Mouse (Mus musculus) c-Kit-negative CD71-positive TER-119-positive erythroid progenitor cells, embryonic 14.5 days (primary cell): ENCODE data around the gene Praf2.
"Not testable (repeated sequence)": the region's sequence is repeated elsewhere in the genome, so short reads cannot be mapped to it uniquely, and the experiment has no call there.

Source experiments
- DNase-seq: peaks from one replicate; pipeline ENCODE4 v3.0.0-alpha.2; 2013; ENCODE audit warnings: low read depth, low spot score

The Praf2 gene

GRCm38 (mm10) chrX:7739336-7740081, 11.3 kb downstream of the Praf2 start:
- no peak for DNase-seq

- DNase-seq: no peak
Measured at GRCm38 (mm10) chrX:7740082-7740819, 12.0 kb downstream of the Praf2 start.

- no peak for DNase-seq
Measured at GRCm38 (mm10) chrX:7741103-7741502, 12.9 kb downstream of the Praf2 start.

- DNase-seq: no peak
Measured at GRCm38 (mm10) chrX:7743470-7743869, 15.2 kb downstream of the Praf2 start.

GRCm38 (mm10) chrX:7744940-7745339, 16.7 kb downstream of the Praf2 start:
- DNase-seq: no peak

GRCm38 (mm10) chrX:7745429-7745828, 17.2 kb downstream of the Praf2 start:
- no peak for DNase-seq

GRCm38 (mm10) chrX:7750432-7751116, 22.3 kb downstream of the Praf2 start, which contains the start of gene Ccdc120:
TSS of gene Ccdc120 (minus strand) at chrX:7750905.
- DNase-seq: no peak

- DNase-seq: not testable (repeated sequence)
Measured at GRCm38 (mm10) chrX:7753627-7754026, 25.4 kb downstream of the Praf2 start.

GRCm38 (mm10) chrX:7762137-7762920, 34.1 kb downstream of the Praf2 start, which contains the start of gene Tfe3:
TSS of gene Tfe3 (plus strand) at chrX:7762560.
- peak; percentile 79 for DNase-seq

GRCm38 (mm10) chrX:7762921-7763197, 34.6 kb downstream of the Praf2 start:
- no peak for DNase-seq

- DNase-seq: no peak
Measured at GRCm38 (mm10) chrX:7763631-7764393, 35.6 kb downstream of the Praf2 start.

- DNase-seq: no peak
Measured at GRCm38 (mm10) chrX:7764657-7765280, 36.5 kb downstream of the Praf2 start.

- DNase-seq: no peak
Measured at GRCm38 (mm10) chrX:7765281-7765670, 37.0 kb downstream of the Praf2 start.

GRCm38 (mm10) chrX:7765764-7766163, 37.5 kb downstream of the Praf2 start:
- no peak for DNase-seq

- DNase-seq: no peak
Measured at GRCm38 (mm10) chrX:7769302-7770017, 41.2 kb downstream of the Praf2 start.

- DNase-seq: no peak
Measured at GRCm38 (mm10) chrX:7772766-7773165, 44.5 kb downstream of the Praf2 start.

- DNase-seq: no peak
Measured at GRCm38 (mm10) chrX:7775501-7776205, 47.4 kb downstream of the Praf2 start.

GRCm38 (mm10) chrX:7776329-7777082, 48.3 kb downstream of the Praf2 start:
- no peak for DNase-seq
